Mouse (Mus musculus) urinary bladder, adult 2 months (tissue): Measurements from ENCODE around the gene Fpr3. TPM values are rescaled to one million over a fixed set of nuclear protein-coding genes. Genes with fewer than 3 reads are reported as not detected.
"Not testable (repeated sequence)": the region's sequence is repeated elsewhere in the genome, so short reads cannot be mapped to it uniquely, and the experiment has no call there.

Experiments
- DNase-seq: peaks from one replicate; pipeline ENCODE4 v3.0.0; 2022; ENCODE audit warnings: low spot score
- polyA plus RNA-seq: library from polyadenylated mRNA; depleted of rRNA; stranded (reverse); fragments of >200 nt; gene quantifications from 2 replicates; pipeline ENCODE4 v1.2.3, GENCODE M21; 2012; rRNA removed

The Fpr3 gene
- polyA plus RNA-seq, 1 experiment: not detected

GRCm38 (mm10) chr17:17882672-17883071, 5.0 kb upstream of the Fpr3 start:
- no peak for DNase-seq

- DNase-seq: no peak
These were observed 3.8 kb upstream of the Fpr3 start, which contains the start of gene Fpr1 for GRCm38 (mm10) chr17:17883840-17884239. Fpr1 (minus strand) TSS chr17:17883940.

- no peak for DNase-seq
These were observed 2.2 kb downstream of the Fpr3 start for GRCm38 (mm10) chr17:17889732-17890425.

- no peak for DNase-seq
These were observed 8.4 kb downstream of the Fpr3 start for GRCm38 (mm10) chr17:17896039-17896438.

GRCm38 (mm10) chr17:17899268-17899667, 11.6 kb downstream of the Fpr3 start:
- no peak for DNase-seq

- no peak for DNase-seq
These were observed 13.1 kb downstream of the Fpr3 start for GRCm38 (mm10) chr17:17900768-17901167.

- DNase-seq: peak; percentile 72
These were observed 22.2 kb downstream of the Fpr3 start for GRCm38 (mm10) chr17:17909636-17910421.

GRCm38 (mm10) chr17:17912618-17913017, 25.0 kb downstream of the Fpr3 start:
- DNase-seq: not testable (repeated sequence)

- no peak for DNase-seq
These were observed 29.7 kb downstream of the Fpr3 start for GRCm38 (mm10) chr17:17917376-17917775.

- no peak for DNase-seq
These were observed 30.1 kb downstream of the Fpr3 start for GRCm38 (mm10) chr17:17917782-17918181.

GRCm38 (mm10) chr17:17973443-17973842, 85.8 kb downstream of the Fpr3 start:
- DNase-seq: no peak

- not testable (repeated sequence) for DNase-seq
These were observed 93.6 kb downstream of the Fpr3 start for GRCm38 (mm10) chr17:17981232-17981631.

GRCm38 (mm10) chr17:18004752-18005151, 117.1 kb downstream of the Fpr3 start:
- no peak for DNase-seq

Other genes starting within 250 kb of the Fpr3 start
- gene Vmn2r90, start 184.1 kb upstream of the Fpr3 start, polyA plus RNA-seq: not detected in 2 replicates
- gene Spaca6, start 60.7 kb upstream of the Fpr3 start, polyA plus RNA-seq: 91.3 and 98.6 TPM in 2 replicates
- gene Has1, start 32.6 kb upstream of the Fpr3 start, polyA plus RNA-seq: 0.62 and 0.90 TPM in 2 replicates
- 0.15 and 0.18 TPM in 2 replicates for gene Fpr1, start 3.9 kb upstream of the Fpr3 start, polyA plus RNA-seq
- gene Fpr2, start within 50 bp of the Fpr3 start, polyA plus RNA-seq: 0.28 and 0.43 TPM in 2 replicates
- gene Fpr-rs4, start 133.9 kb downstream of the Fpr3 start, polyA plus RNA-seq: not detected in 2 replicates
- not detected in 2 replicates for gene Vmn2r124, start 161.6 kb downstream of the Fpr3 start, polyA plus RNA-seq
- not detected in 2 replicates for gene Vmn2r91, start 197.2 kb downstream of the Fpr3 start, polyA plus RNA-seq